Mouse (Mus musculus): ENCODE results near the gene Pltp. TPM values are rescaled to one million over a fixed set of nuclear protein-coding genes. Genes with fewer than 3 reads are reported as not detected.

Pltp gene
- polyA plus RNA-seq, 1 experiment = 39.6 TPM

DNA sequence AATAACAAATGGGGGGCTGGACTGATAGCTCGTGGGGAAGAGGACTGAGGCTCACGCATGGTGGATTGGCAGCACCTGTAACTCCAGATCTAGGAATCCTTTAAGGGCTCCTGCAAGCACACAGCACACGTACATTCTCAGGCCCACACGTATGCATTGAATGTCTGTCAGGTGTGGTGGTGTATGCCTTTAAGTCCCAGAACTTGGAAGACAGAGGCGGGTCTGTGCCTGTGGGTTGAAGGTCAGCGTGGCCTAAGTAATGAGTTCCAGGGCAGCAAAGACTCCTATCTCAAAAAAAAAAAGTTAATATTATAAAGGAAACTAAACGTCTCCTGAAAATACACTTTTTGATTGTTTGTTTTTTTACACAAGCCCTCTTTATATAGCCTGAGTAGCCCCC lies 50.9 kb downstream of the Pltp start:
- DNase-seq = peak; percentile 51
- Histone ChIP-seq H3K27me3 (replicated peaks; ENCODE audit: control insufficient read depth, insufficient read depth, low read length) (no peaks in the 10 kb centered on the region), H3K4me3 (ENCODE audit: insufficient read depth, low read depth, low read length) (no peak overlapping the region), H3K36me3 (ENCODE audit: control insufficient read depth, insufficient read depth, low read length) (no peaks in the 10 kb centered on the region), H3K27ac (ENCODE audit: insufficient read depth, low read depth, low read length) (no peak overlapping the region), H3K4me1 (ENCODE audit: control insufficient read depth, insufficient read depth, low read length) (peaks cover 15% of the 10 kb centered on the region)
- TF ChIP-seq CTCF (conservative IDR thresholded peaks at IDR 0.05; ENCODE audit: insufficient read depth, insufficient read length, low read depth, low read length) (no peak), POLR2A (IDR thresholded peaks at IDR 0.05; ENCODE audit: low read depth, low read length) (no peak)
- WGBS = 61% methylated on average over 7 of the region's 7 CpGs

DNA sequence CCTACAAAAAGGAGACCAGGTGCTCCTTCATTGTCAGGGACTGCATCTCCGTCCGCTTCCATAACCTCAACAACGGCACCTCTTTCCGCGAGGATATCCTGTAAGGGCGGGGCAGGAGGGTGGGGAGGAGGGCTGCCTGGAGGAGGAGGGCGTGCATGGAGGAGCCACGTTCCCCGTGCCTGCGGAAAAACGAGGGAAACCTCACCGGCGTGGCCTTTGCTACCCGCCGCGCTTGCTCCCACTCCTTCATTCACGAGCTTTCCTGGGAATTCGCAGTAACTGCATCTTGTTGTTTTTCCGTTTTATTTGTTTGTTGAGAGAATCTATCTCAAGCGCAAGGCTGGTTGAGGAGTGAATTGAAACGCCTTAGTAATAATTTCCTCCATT lies 52.2 kb downstream of the Pltp start:
- no peak for DNase-seq
- TF ChIP-seq POLR2A (IDR thresholded peaks at IDR 0.05; ENCODE audit: low read depth, low read length) (no peak), CTCF (conservative IDR thresholded peaks at IDR 0.05; ENCODE audit: insufficient read depth, insufficient read length, low read depth, low read length) (no peak)
- 1% methylated on average over 20 of the region's 21 CpGs for WGBS

GRCm38 (mm10) chr2:164804533-164805331 lies 52.8 kb downstream of the Pltp start, which contains the start of the genes Acot8 and Zswim3:
Gene Acot8 (minus strand): TSS chr2:164804882.
Gene Zswim3 (plus strand): TSS chr2:164805098.
- no peaks in the 10 kb centered on the region for H3K27me3 ChIP-seq (replicated peaks; ENCODE audit: control insufficient read depth, insufficient read depth, low read length)
- H3K36me3 ChIP-seq (ENCODE audit: control insufficient read depth, insufficient read depth, low read length) = no peaks in the 10 kb centered on the region; the same call in 1 of the 2 replicates
- TF ChIP-seq POLR2A (IDR thresholded peaks at IDR 0.05; ENCODE audit: low read depth, low read length) = peak; percentile 88
- TF ChIP-seq CTCF (conservative IDR thresholded peaks at IDR 0.05; ENCODE audit: insufficient read depth, insufficient read length, low read depth, low read length) = no peak
- DNase-seq = peak; percentile 100
- under 1% methylated on average over 47 of the region's 47 CpGs for WGBS
- H3K4me1 ChIP-seq (ENCODE audit: control insufficient read depth, insufficient read depth, low read length) = peaks cover 19% of the 10 kb centered on the region
- H3K27ac ChIP-seq (ENCODE audit: insufficient read depth, low read depth, low read length) = peak within 1 kb of the TSS; percentile 82
- peak within 1 kb of the TSS; percentile 100 for H3K4me3 ChIP-seq (ENCODE audit: insufficient read depth, low read depth, low read length)

More for the DNA sequence above, 52.2 kb downstream of the Pltp start:
- H3K4me3 ChIP-seq (ENCODE audit: insufficient read depth, low read depth, low read length) = peak overlapping the region; percentile 53
- peaks cover 17% of the 10 kb centered on the region for H3K4me1 ChIP-seq (ENCODE audit: control insufficient read depth, insufficient read depth, low read length)
- H3K36me3 ChIP-seq (ENCODE audit: control insufficient read depth, insufficient read depth, low read length) = no peaks in the 10 kb centered on the region; the same call in 1 of the 2 replicates
- H3K27ac ChIP-seq (ENCODE audit: insufficient read depth, low read depth, low read length) = peak overlapping the region; percentile 61
- no peaks in the 10 kb centered on the region for H3K27me3 ChIP-seq (replicated peaks; ENCODE audit: control insufficient read depth, insufficient read depth, low read length)

GRCm38 (mm10) chr2:164803921-164804313 lies 53.6 kb downstream of the Pltp start:
- no peaks in the 10 kb centered on the region for H3K27me3 ChIP-seq (replicated peaks; ENCODE audit: control insufficient read depth, insufficient read depth, low read length)
- no peak for DNase-seq
- H3K36me3 ChIP-seq (ENCODE audit: control insufficient read depth, insufficient read depth, low read length) = no peaks in the 10 kb centered on the region; the same call in 1 of the 2 replicates
- peak overlapping the region; percentile 100 for H3K4me3 ChIP-seq (ENCODE audit: insufficient read depth, low read depth, low read length)
- 34% methylated on average over 1 of the region's 1 CpGs for WGBS
- H3K27ac ChIP-seq (ENCODE audit: insufficient read depth, low read depth, low read length) = no peak overlapping the region
- H3K4me1 ChIP-seq (ENCODE audit: control insufficient read depth, insufficient read depth, low read length) = peaks cover 19% of the 10 kb centered on the region
- TF ChIP-seq CTCF (conservative IDR thresholded peaks at IDR 0.05; ENCODE audit: insufficient read depth, insufficient read length, low read depth, low read length) (no peak), POLR2A (IDR thresholded peaks at IDR 0.05; ENCODE audit: low read depth, low read length) (no peak)

DNA sequence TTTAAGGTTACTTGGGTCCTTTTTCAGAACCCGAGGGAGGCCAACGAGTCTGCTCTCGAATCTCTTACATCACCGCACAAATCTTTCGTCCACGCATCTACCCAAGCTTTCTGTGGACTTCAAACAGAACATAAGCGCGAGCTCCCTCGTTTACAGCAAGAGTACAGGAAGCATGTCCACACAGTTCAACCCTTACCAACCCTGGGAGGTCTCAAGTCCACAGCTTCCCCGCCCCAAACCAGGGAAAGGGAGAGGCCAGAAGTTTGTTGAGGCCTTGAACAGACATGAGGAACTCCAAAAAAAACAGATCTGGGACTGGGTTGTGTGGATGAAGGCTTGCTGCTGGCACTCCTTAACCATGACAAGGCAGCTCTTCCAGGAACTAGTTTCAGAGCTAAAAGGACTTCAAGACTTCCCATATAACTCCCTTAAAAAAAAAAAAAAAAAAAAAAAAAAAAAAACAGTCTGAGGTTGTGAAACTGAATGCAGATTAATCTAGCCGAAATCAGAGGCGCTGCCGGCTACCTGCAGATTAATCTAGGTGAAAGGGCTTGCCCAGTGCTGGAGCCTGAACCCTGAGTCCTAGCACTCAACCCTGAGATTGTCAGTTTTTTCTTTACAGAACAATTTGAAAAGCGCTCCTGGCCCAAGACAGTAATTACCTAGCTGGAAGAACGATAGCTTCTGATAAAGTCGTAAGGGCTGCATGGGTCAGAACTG lies 54.1 kb downstream of the Pltp start:
- H3K4me1 ChIP-seq (ENCODE audit: control insufficient read depth, insufficient read depth, low read length) = peaks cover 19% of the 10 kb centered on the region
- peak overlapping the region; percentile 39 for H3K4me3 ChIP-seq (ENCODE audit: insufficient read depth, low read depth, low read length)
- H3K27ac ChIP-seq (ENCODE audit: insufficient read depth, low read depth, low read length) = no peak overlapping the region; the same call in 1 of the 2 replicates
- WGBS = 60% methylated on average over 16 of the region's 16 CpGs
- H3K27me3 ChIP-seq (replicated peaks; ENCODE audit: control insufficient read depth, insufficient read depth, low read length) = no peaks in the 10 kb centered on the region
- peak; percentile 53 for DNase-seq
- no peak for TF ChIP-seq POLR2A (IDR thresholded peaks at IDR 0.05; ENCODE audit: low read depth, low read length)
- no peak for TF ChIP-seq CTCF (conservative IDR thresholded peaks at IDR 0.05; ENCODE audit: insufficient read depth, insufficient read length, low read depth, low read length)
- H3K36me3 ChIP-seq (ENCODE audit: control insufficient read depth, insufficient read depth, low read length) = no peaks in the 10 kb centered on the region; the same call in 1 of the 2 replicates

DNA sequence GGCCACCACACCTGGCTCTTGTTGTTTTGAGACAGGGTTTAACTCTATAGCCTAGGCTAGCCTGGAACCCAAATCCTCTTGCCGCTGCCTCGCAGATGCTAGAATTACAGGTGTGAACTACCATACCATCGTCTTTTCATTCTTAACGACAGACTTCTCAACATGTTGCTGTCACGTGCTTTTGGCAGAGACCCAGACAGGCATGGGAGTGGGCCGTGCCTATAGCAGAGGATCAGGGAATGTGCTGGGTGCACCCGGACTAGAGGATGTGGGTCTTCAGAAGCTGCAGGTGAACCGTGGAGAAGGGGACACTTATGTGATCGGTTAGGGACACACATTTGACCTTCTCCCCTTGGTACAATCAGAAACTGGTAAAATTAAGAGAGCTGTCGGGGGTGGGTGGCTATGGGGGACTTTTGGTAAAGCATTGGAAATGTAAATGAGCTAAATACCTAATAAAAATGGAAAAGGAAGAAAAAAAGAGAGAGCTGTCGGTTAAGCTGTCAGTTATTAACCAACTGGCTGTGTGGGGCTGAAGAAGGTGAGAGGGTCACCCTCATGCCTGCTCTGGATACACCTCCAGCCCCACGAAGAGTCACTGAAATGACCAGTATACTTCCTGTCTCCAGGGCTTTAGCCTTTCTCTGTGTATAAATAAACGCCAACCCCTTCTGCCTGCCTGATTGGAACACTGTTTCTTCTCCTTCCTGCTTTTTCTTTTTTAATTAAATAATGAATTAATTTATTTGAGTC lies 57.1 kb downstream of the Pltp start:
- Histone ChIP-seq H3K36me3 (ENCODE audit: control insufficient read depth, insufficient read depth, low read length) (no peaks in the 10 kb centered on the region; the same call in 1 of the 2 replicates), H3K27me3 (replicated peaks; ENCODE audit: control insufficient read depth, insufficient read depth, low read length) (no peaks in the 10 kb centered on the region), H3K4me1 (ENCODE audit: control insufficient read depth, insufficient read depth, low read length) (peaks cover 16% of the 10 kb centered on the region), H3K4me3 (ENCODE audit: insufficient read depth, low read depth, low read length) (no peak overlapping the region), H3K27ac (ENCODE audit: insufficient read depth, low read depth, low read length) (no peak overlapping the region)
- no peak for TF ChIP-seq POLR2A (IDR thresholded peaks at IDR 0.05; ENCODE audit: low read depth, low read length)
- peak; percentile 46 for DNase-seq
- 47% methylated on average over 13 of the region's 13 CpGs for WGBS

Measured in kidney, adult 2 months (tissue).